Mouse (Mus musculus) urinary bladder, postnatal 10 days (tissue): ENCODE measurements at regions not wholly inside any gene's neighbourhood (a gene's known extent, or its start where the extent isn't known, plus 50 kb on each side); places are given as distances from the start of the nearest gene placed in this dataset.

Experiments used
- DNase-seq: peaks from one replicate; pipeline ENCODE4 v3.0.0; 2022; ENCODE audit warnings: low spot score

- no peak for DNase-seq
These were observed 695.4 kb upstream of the Tbl1xr1 start for GRCm38 (mm10) chr3:21381072-21381471.

DNA sequence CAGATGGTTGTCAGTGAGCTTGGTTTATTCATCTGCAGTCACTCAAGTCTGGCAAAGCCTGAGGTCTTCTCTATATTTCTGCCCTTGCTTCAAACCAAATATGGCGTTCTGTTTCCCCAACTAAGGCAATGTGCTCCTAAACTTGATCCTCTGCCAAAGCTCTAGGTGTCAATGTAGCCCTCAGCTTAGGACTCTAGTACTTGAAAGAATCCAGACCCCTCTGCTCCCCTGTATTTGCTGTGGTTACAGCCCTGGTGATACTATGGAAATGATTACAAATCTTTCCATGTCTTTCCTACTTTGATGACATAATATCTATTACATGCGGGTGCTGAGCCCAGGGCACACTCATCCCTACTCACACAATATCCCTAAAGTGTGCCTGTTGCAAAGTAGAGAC is 672.9 kb upstream of the Tbl1xr1 start:
- no peak for DNase-seq

DNA sequence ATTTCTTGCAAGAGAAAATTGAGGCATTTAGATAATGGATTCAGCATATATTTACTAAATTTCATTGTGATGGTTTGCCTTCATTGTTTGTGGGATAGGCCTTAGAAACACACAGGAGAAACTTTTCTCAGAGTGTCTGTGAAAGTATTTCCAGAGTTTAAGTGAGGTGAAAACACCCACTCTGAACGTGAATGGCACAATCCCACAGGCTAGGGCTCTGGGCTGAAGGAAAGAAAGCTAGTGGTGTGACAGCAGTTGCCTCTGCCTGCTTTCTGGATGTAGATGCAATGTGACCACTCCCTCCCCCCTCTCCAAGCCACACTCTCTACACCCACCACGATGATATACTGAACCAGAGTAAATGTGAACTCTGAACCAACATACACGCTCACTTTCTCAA is 672.4 kb upstream of the Tbl1xr1 start:
- DNase-seq, result no peak

GRCm38 (mm10) chr3:21407077-21407476 is 669.4 kb upstream of the Tbl1xr1 start:
- no peak for DNase-seq

- no peak for DNase-seq
These were observed 664.4 kb upstream of the Tbl1xr1 start for GRCm38 (mm10) chr3:21412010-21412409.

DNA sequence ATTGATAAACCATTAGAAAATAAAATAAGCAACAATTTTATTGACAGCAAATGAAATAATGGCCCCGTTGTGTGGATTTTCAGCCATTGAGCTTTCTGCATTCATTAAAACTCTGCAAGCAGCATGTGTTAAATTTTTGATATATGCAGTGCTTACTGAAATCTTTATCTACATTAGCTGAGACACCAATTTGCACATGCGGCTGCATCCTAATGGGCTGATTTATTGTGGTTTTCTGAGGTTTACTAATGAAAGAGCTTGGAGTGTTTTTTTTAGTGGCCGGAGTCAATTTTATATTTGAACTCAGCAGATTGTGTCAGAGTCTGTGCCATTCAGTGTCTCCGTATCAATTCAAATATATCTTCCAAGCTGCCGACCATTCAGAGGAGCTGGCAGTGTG is 653.3 kb upstream of the Tbl1xr1 start:
- DNase-seq, result no peak

DNA sequence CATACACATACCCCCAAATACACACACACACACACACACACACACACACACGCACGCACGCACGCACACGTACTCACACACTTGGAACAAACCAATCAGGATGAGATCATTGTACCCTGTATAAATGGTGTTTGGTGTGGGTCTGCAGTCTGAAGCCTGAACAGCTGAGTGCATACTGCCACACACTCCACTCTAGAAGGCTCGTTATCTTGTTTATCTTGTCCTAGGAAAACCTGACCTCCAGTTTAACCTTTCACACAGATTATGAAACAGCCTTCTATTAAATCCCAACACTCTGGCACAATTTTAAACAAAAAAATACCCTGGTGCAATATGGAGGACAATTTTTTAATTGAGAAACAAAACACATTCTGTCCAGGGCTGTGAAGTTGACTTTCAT is 649.9 kb upstream of the Tbl1xr1 start:
- no peak for DNase-seq

DNA sequence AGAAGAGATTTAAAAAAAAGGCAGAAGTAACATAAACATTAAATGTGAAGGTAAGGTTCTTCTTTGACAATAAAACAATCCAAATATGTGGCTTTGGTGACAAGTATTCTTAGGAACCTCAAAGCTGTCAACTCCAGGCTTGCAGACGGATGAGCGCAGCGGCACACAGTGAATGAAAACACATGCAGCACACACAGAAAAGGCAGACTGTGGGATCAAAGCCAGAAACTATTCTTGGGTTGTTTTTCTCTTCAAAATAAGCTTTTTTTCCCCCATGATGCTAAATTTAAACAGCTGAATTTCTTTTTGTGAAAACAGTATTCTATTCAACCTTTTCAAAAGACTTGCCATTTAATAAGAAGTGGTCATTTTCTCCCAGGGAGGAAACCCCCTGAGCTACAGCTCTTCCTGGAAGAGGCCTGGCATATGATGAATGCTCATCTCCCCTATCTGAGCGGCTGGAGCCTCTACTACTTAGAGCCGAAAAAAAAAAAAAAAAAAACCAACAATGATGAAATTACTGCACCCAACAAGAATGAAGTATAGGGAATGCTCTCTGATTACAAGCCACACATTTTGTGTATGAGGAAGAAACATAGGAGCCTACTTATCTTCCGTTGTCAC is 648.9 kb upstream of the Tbl1xr1 start:
- no peak for DNase-seq

DNA sequence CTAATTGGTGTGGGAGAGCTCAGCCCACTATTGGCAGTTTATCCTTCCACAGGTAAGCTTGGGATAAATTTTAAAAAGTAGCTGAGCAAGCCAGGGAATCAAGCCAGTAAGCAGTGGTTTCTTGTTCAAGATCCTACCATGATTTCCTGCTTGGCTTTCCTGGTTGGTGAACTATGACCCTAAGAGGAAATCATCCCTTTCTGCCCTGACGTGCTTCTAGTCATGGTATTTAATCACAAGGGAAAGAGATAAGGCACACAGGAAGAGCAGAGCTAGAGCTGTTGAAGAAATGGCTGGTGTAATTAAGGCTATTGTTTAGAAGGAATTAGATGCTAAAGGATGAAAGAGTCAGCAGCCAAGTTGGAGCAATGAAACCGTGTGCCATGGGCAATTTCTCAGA is 648.3 kb upstream of the Tbl1xr1 start:
- no peak for DNase-seq

DNA sequence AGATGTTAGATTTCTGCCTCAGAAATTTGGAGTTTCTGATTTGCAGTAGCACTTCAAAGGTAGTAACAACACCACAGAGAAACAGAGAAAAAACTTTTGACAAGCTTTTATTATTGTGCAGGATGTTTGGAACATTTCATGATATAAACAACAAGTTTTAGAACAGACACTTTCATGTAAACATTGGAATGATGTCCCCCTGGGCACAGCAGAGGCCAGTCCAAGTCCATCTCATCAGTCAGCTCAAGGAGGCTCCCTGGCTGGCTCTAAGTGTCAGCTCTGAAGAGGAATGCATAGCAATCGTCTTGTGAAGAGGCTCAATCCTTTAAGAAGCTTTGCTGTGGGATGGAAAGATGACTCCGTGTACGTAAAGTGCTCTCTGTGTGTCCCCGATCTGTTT is 612.2 kb upstream of the Tbl1xr1 start:
- DNase-seq, result no peak

- no peak for DNase-seq
These were observed 610.3 kb upstream of the Tbl1xr1 start for GRCm38 (mm10) chr3:21466113-21466645.

DNA sequence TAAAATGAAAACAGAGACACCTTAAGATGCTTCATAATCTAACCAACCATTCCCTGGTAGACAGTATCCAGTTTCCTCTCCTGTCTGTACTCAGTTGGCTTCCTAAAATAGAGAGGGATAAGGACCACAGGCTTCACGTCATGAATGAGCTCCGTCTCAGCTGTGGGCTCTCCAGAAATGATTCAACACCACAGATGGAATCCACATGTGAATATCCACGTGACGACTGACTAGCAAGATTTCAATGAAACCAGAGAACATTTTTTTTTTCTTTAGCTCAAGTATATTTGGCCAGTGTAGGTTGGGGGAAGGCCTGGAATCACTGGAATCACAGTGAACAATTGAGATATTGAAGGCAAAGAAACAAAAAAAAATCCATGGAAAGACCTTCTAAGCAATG is 599.1 kb upstream of the Tbl1xr1 start:
- DNase-seq, result no peak

- DNase-seq, result no peak
These were observed 597.2 kb upstream of the Tbl1xr1 start for GRCm38 (mm10) chr3:21479021-21479795.

DNA sequence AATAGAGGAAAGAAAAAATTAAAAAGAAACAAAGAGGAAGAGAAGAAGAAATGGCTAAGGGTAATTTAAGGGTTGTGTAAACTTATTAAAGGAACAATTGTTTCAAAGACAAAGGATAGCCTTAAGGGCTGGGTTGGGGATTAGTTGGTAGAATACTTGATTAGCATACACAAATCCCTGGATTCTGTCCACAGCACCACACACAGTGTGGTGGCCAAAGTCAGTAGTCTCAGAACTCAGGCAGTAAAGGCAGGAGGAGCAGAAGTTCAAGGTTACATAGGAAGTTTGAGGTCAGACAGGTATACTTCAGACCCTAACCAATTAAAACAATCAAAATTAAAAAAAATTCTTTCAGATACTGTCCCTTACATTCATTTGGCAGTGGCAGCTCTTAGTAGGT is 596.6 kb upstream of the Tbl1xr1 start:
- no peak for DNase-seq

- DNase-seq, result no peak
These were observed 592.4 kb upstream of the Tbl1xr1 start for GRCm38 (mm10) chr3:21484052-21484451.

DNA sequence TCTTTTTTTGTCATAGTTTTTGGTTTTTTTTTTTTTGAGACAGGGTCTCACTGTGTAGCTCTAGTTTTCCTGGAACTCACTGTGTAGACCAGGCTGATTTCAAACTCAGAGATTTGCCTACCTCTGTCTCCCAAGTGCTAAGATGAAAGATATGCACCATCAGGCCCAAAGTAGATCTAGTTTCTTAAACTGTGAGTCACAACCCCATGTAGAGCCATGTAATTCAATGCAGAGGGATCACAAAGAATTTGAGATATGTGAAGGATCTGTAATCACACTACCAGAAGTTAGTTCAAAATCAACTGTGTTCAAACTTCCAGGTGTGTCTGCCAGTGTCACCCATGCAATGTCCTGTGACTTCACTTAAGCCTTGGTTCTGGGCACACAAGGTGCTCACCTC is 591.0 kb upstream of the Tbl1xr1 start:
- DNase-seq, result no peak

- no peak for DNase-seq
These were observed 586.9 kb upstream of the Tbl1xr1 start for GRCm38 (mm10) chr3:21489547-21489946.

GRCm38 (mm10) chr3:21492413-21492812 is 584.0 kb upstream of the Tbl1xr1 start:
- DNase-seq, result no peak

DNA sequence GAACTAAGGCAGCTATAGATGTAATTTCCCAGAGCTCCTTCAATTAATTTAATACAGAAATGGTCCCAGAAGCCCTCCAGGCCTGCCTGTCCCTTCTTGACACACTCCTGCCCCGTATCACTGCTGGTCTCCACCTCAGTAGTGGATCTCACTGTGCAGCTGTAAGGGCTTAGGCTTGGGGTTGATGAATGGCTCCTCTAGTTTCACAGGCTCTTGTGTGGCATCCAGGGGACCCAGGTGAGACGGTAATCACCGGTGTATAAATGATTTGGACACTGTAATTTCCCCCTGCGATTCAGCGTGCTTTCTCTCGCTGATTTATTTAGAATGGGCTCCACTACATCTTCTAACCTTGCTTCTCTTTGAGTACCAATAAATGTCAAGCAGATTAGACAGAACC is 583.1 kb upstream of the Tbl1xr1 start:
- DNase-seq, result no peak

DNA sequence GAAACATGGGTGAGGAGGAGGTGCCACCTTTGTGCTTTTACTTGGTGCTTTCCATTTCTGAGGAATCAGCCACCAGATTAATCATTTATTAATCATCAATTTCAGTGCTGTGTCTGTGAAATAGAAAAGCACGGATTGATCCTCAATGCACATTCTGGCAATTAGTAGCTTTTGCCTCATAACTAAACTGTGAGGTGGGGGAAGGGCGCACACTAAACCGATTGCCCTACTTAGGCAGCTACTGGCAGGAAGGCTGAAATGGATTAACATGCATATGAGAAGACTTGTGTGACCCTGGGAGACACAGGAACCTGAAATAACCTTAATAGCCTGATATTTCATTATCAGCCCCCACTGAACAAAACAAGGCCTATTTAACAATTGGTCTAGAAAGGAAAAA is 581.5 kb upstream of the Tbl1xr1 start:
- no peak for DNase-seq

GRCm38 (mm10) chr3:21495651-21496050 is 580.8 kb upstream of the Tbl1xr1 start:
- no peak for DNase-seq

- no peak for DNase-seq
These were observed 580.3 kb upstream of the Tbl1xr1 start for GRCm38 (mm10) chr3:21496166-21496565.

GRCm38 (mm10) chr3:21497011-21497410 is 579.4 kb upstream of the Tbl1xr1 start:
- no peak for DNase-seq

- no peak for DNase-seq
These were observed 568.8 kb upstream of the Tbl1xr1 start for GRCm38 (mm10) chr3:21507655-21508054.
